8 mouse cellular contexts compared by ENCODE assay signal in the genomic region with DNA sequence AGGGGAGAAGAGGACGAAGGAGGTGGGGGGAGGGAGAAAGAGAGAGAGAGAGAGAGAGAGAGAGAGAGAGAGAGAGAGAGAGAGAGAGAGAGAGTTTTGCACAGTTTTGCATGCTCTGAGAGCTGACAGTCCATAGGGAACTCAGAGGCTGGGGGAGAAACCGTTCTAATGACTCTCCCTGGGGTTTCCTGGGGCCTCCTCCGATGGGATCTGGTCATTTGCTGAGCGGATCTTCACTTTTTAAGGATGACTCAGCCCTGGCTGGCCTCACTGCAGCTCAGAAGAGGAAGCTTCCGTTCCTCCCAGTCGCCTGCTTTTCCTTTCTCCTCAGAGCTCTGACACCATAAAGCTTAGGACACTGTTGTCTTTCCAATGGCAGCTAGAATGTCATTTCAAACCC.
DNase-seq lines count a peak whose midpoint lies in the region; ATAC-seq and TF ChIP-seq lines count a peak whose summit lies in the region.

No protein-coding gene starts in this region.

- no peaks in the 10 kb centered on the region for H3K9me3 ChIP-seq in kidney, postnatal 0 days (replicated peaks; ENCODE audit: low read length)
- no peaks in the 10 kb centered on the region for H3K9me3 ChIP-seq in liver, embryonic 16.5 days (replicated peaks; ENCODE audit: control insufficient read depth, low read length)

- H3K36me3 ChIP-seq in kidney, postnatal 0 days (ENCODE audit: insufficient read depth, low read length): no peaks in the 10 kb centered on the region
- H3K36me3 ChIP-seq in liver, embryonic 16.5 days (ENCODE audit: control insufficient read depth, insufficient read depth): no peaks in the 10 kb centered on the region

- H3K27ac ChIP-seq in kidney, postnatal 0 days: no peak overlapping the region
- H3K27ac ChIP-seq in liver, embryonic 16.5 days (ENCODE audit: low read length): no peak overlapping the region

- WGBS in kidney, postnatal 0 days: 12% methylated on average over 5 of the region's 6 CpGs
- 8% methylated on average over 6 of the region's 6 CpGs for WGBS in liver, embryonic 16.5 days (ENCODE audit: insufficient replicate concordance)

- ATAC-seq in kidney, postnatal 0 days (replicated peaks; ENCODE audit: low FRiP score, low read depth): no peak
- ATAC-seq in liver, embryonic 16.5 days (ENCODE audit: low read depth): peak; percentile 61; the same call in 1 of the 2 replicates

- TF ChIP-seq CTCF in kidney, postnatal 0 days (IDR thresholded peaks at IDR 0.05; ENCODE audit: low read depth): no peak

- H3K4me3 ChIP-seq in kidney, postnatal 0 days (replicated peaks; ENCODE audit: low read depth, low read length): no peak overlapping the region
- H3K4me3 ChIP-seq in liver, embryonic 16.5 days (ENCODE audit: low read depth, low read length): no peak overlapping the region

- no peaks in the 10 kb centered on the region for H3K27me3 ChIP-seq in kidney, postnatal 0 days (ENCODE audit: insufficient read depth, low read length)
- no peaks in the 10 kb centered on the region for H3K27me3 ChIP-seq in liver, embryonic 16.5 days (ENCODE audit: control insufficient read depth, insufficient read depth, low read depth, low read length)

- H3K9ac ChIP-seq in kidney, postnatal 0 days (ENCODE audit: low read depth, low read length): no peak overlapping the region
- no peak overlapping the region for H3K9ac ChIP-seq in liver, embryonic 16.5 days (ENCODE audit: low read depth, low read length)

- H3K4me2 ChIP-seq in kidney, postnatal 0 days (ENCODE audit: low read length): no peak overlapping the region
- H3K4me2 ChIP-seq in liver, embryonic 16.5 days (ENCODE audit: low read depth, low read length): no peak overlapping the region

- peak; percentile 46 for DNase-seq in kidney, postnatal 0 days (ENCODE audit: low spot score)
- no peak for DNase-seq in kidney, adult 11 months
- peak; percentile 72 for DNase-seq in Muller cell, postnatal 12 days (ENCODE audit: inconsistent ontology term)
- DNase-seq in heart, adult 8-10 months (ENCODE audit: low spot score): peak; percentile 19
- DNase-seq in layer of hippocampus, adult 9-11 months: no peak
- no peak for DNase-seq in frontal cortex, adult 2 months (ENCODE audit: extremely low spot score in 1 of 2, low spot score in 1 of 2)
- DNase-seq in layer of hippocampus, postnatal 10 days (ENCODE audit: low spot score in 2 of 2): no peak

- no peaks in the 10 kb centered on the region for H3K4me1 ChIP-seq in kidney, postnatal 0 days (replicated peaks; ENCODE audit: insufficient read depth, low read length)
- H3K4me1 ChIP-seq in liver, embryonic 16.5 days (ENCODE audit: control insufficient read depth, low read depth, low read length): no peaks in the 10 kb centered on the region; the same call in 1 of the 2 replicates

Comparison
In these comparisons a context has a peak if more than half of its experiments do, and no peak if none do; other contexts are left out.
1. DNase-seq: peak in kidney, postnatal 0 days (single experiment), Muller cell, postnatal 12 days (single experiment) and heart, adult 8-10 months (single experiment); none in kidney, adult 11 months (single experiment), layer of hippocampus, adult 9-11 months (single experiment), frontal cortex, adult 2 months (0 of 2) and layer of hippocampus, postnatal 10 days (0 of 2).